ENCODE assay signal across 7 mouse cellular contexts in the genomic region with DNA sequence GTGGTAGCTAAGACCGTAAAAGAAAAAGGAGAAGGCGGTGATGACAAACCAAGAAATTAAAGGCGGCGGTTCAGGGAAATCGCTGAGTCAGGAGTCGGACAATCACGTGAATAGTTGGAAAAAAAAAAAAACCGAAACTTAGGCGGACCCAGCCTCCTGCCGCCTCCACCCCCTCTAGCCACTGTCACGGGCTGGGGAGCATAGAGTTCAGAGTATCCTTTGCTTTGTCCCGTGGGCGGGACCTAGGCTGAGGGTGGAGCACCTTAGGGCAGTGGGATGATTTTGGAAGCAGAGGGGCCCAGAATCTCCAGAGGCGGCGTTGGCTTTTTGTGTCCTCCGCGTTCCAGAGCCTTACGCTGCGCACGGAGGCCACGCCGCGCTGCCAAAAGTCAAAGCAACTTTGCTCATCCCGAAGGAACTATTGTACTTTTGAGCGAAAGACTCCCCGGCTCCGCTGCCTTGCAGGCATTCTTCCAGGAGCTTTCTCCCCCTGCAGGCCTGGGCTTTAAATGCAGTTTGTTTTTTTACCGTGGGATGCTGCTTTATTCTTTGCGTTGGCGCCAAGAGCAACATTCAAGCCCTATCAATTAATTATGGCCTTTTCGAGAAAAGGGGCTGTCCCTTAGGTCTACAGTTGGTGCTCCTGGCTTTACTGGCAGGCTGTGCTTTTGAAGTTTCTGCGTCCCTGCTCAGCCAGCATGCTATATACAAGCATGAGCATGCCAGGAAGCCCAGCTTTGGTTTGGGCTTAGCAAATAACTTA. TPM values are rescaled to one million over a fixed set of nuclear protein-coding genes. Genes with fewer than 3 reads are reported as not detected.
DNase-seq lines count a peak whose midpoint lies in the region; ATAC-seq lines count a peak whose summit lies in the region.

No protein-coding gene starts in this region.

- H3K27me3 ChIP-seq in embryonic facial prominence, embryonic 10.5 days (replicated peaks; ENCODE audit: low read depth, poor library complexity, severe bottlenecking), result no peaks in the 10 kb centered on the region
- H3K27me3 ChIP-seq in limb, embryonic 10.5 days (ENCODE audit: low read depth, poor library complexity, severe bottlenecking), result no peaks in the 10 kb centered on the region
- H3K27me3 ChIP-seq in midbrain, embryonic 13.5 days, result no peaks in the 10 kb centered on the region

- WGBS in embryonic facial prominence, embryonic 10.5 days, result 15% methylated on average over 32 of the region's 32 CpGs
- 7% methylated on average over 32 of the region's 32 CpGs for WGBS in limb, embryonic 10.5 days
- WGBS in midbrain, embryonic 13.5 days, result 14% methylated on average over 32 of the region's 32 CpGs

- ATAC-seq in granulocyte monocyte progenitor cell, adult 5-6 weeks (replicated peaks; ENCODE audit: poor library complexity, severe bottlenecking), result peak; percentile 99
- ATAC-seq in midbrain, embryonic 13.5 days, result peak; percentile 95

- H3K4me2 ChIP-seq in midbrain, embryonic 13.5 days (replicated peaks), result peak overlapping the region; percentile 53

- H3K27ac ChIP-seq in embryonic facial prominence, embryonic 10.5 days (replicated peaks), result peak overlapping the region; percentile 86
- H3K27ac ChIP-seq in limb, embryonic 10.5 days, result peak overlapping the region; percentile 87
- peak overlapping the region; percentile 61; the same call in 1 of the 2 replicates for H3K27ac ChIP-seq in midbrain, embryonic 13.5 days

- H3K36me3 ChIP-seq in embryonic facial prominence, embryonic 10.5 days (replicated peaks), result no peaks in the 10 kb centered on the region
- H3K36me3 ChIP-seq in limb, embryonic 10.5 days, result no peaks in the 10 kb centered on the region
- H3K36me3 ChIP-seq in midbrain, embryonic 13.5 days, result no peaks in the 10 kb centered on the region

- no peaks in the 10 kb centered on the region for H3K9me3 ChIP-seq in embryonic facial prominence, embryonic 10.5 days
- H3K9me3 ChIP-seq in limb, embryonic 10.5 days (replicated peaks), result no peaks in the 10 kb centered on the region
- H3K9me3 ChIP-seq in midbrain, embryonic 13.5 days, result no peaks in the 10 kb centered on the region

- DNase-seq in adrenal gland, adult 8-10 months, result peak; percentile 63
- DNase-seq in embryonic facial prominence, embryonic 10.5 days (ENCODE audit: low spot score), result peak; percentile 81
- peak; percentile 78 for DNase-seq in kidney, adult 11 months
- DNase-seq in limb, embryonic 10.5 days (ENCODE audit: low spot score), result peak; percentile 65
- DNase-seq in spleen, adult 12 weeks (ENCODE audit: low spot score), result peak; percentile 26

- H3K4me1 ChIP-seq in embryonic facial prominence, embryonic 10.5 days, result no peaks in the 10 kb centered on the region
- no peaks in the 10 kb centered on the region for H3K4me1 ChIP-seq in limb, embryonic 10.5 days
- no peaks in the 10 kb centered on the region for H3K4me1 ChIP-seq in midbrain, embryonic 13.5 days (replicated peaks)

- H3K4me3 ChIP-seq in embryonic facial prominence, embryonic 10.5 days, result peak overlapping the region; percentile 60
- H3K4me3 ChIP-seq in limb, embryonic 10.5 days, result peak overlapping the region; percentile 53
- H3K4me3 ChIP-seq in midbrain, embryonic 13.5 days (replicated peaks), result peak overlapping the region; percentile 56

- peak overlapping the region; percentile 54; the same call in 1 of the 2 replicates for H3K9ac ChIP-seq in midbrain, embryonic 13.5 days (replicated peaks)

RNA-seq across cellular contexts. Expression of a gene that starts 17.5 kb away (rescaled TPM):
- 100 to 1,000 TPM; 211 to 271 (median 249) TPM for total RNA-seq in adrenal gland, adult 8-10 months (2022)
- polyA plus RNA-seq in embryonic facial prominence, embryonic 10.5 days (2016; fragmentation: Nextera tagmentation; extraction: Ambion mirVana), result 68.3 and 70.3 TPM in 2 replicates
- total RNA-seq in granulocyte monocyte progenitor cell, adult 5-6 weeks (2014; fragmentation: Nextera tagmentation), result 161 and 173 TPM in 2 replicates
- total RNA-seq in granulocyte monocyte progenitor cell, adult 5-6 weeks (2017), result 179 and 206 TPM in 2 replicates
- 54.3 and 61.1 TPM in 2 replicates for polyA plus RNA-seq in limb, embryonic 10.5 days (2016; fragmentation: Nextera tagmentation; extraction: Ambion mirVana)
- polyA plus RNA-seq in midbrain, embryonic 13.5 days (2015; fragmentation: Nextera tagmentation; extraction: Ambion mirVana), result 53.8 and 56.4 TPM in 2 replicates

Comparison
In these comparisons a context has a peak if more than half of its experiments do, and no peak if none do; other contexts are left out.
1. Peak in every context shown above with its lines: DNase-seq, ATAC-seq, H3K4me3 ChIP-seq and H3K27ac ChIP-seq.
2. DNase-seq: peak in every context shown above with its lines; median percentile 81 in embryonic facial prominence, embryonic 10.5 days; 78 in kidney, adult 11 months; 65 in limb, embryonic 10.5 days; 63 in adrenal gland, adult 8-10 months; 26 in spleen, adult 12 weeks.